12 mouse cellular contexts compared by ENCODE assay signal in genomic region chr13:48314500-48314899, GRCm38 (mm10). TPM values are rescaled to one million over a fixed set of nuclear protein-coding genes. Genes with fewer than 3 reads are reported as not detected.
DNase-seq lines count a peak whose midpoint lies in the region; ATAC-seq and TF ChIP-seq lines count a peak whose summit lies in the region.
"Had no signal": no experiment of that assay in that cellular context is flagged by ENCODE, and none has a peak within 500 bp of the region (broad histone marks: within the 10 kb centered on the region; RNA-seq: fewer than 3 reads in every experiment).

No protein-coding gene starts in this region.

- no peaks in the 10 kb centered on the region for H3K4me1 ChIP-seq in intestine, embryonic 15.5 days (replicated peaks)
- H3K4me1 ChIP-seq in intestine, postnatal 0 days (replicated peaks; ENCODE audit: control insufficient read depth, insufficient read depth, low read length), result no peaks in the 10 kb centered on the region
- peaks cover 9% of the 10 kb centered on the region; the same call in 1 of the 2 replicates for H3K4me1 ChIP-seq in forebrain, embryonic 16.5 days (replicated peaks; ENCODE audit: control insufficient read depth, insufficient read depth, low read length)

- peak; percentile 80 for ATAC-seq in intestine, embryonic 15.5 days
- ATAC-seq in intestine, postnatal 0 days, result no peak
- no peak for ATAC-seq in forebrain, embryonic 16.5 days
- ATAC-seq: liver, embryonic 12.5 days had no signal

- no peak for TF ChIP-seq CTCF in intestine, postnatal 0 days (IDR thresholded peaks at IDR 0.05; ENCODE audit: low read depth)

- H3K36me3 ChIP-seq in intestine, embryonic 15.5 days, result no peaks in the 10 kb centered on the region
- H3K36me3 ChIP-seq in intestine, postnatal 0 days (ENCODE audit: control insufficient read depth, insufficient read depth), result no peaks in the 10 kb centered on the region
- H3K36me3 ChIP-seq in forebrain, embryonic 16.5 days (ENCODE audit: control insufficient read depth, insufficient read depth), result no peaks in the 10 kb centered on the region
- H3K36me3 ChIP-seq: liver, embryonic 12.5 days; neural tube, embryonic 13.5 days had no signal

- no peak overlapping the region for H3K27ac ChIP-seq in intestine, embryonic 15.5 days
- no peak overlapping the region for H3K27ac ChIP-seq in intestine, postnatal 0 days (ENCODE audit: low read depth, low read length)
- no peak overlapping the region for H3K27ac ChIP-seq in forebrain, embryonic 16.5 days (ENCODE audit: low read length)
- H3K27ac ChIP-seq: heart, adult 2 months; liver, embryonic 12.5 days; neural tube, embryonic 13.5 days had no signal

- no peak overlapping the region for H3K9ac ChIP-seq in intestine, embryonic 15.5 days
- no peak overlapping the region for H3K9ac ChIP-seq in intestine, postnatal 0 days (ENCODE audit: low read depth, low read length)
- no peak overlapping the region for H3K9ac ChIP-seq in forebrain, embryonic 16.5 days (replicated peaks; ENCODE audit: low read depth, low read length)
- H3K9ac ChIP-seq: liver, embryonic 12.5 days; neural tube, embryonic 13.5 days had no signal

- H3K9me3 ChIP-seq in intestine, embryonic 15.5 days, result no peaks in the 10 kb centered on the region
- H3K9me3 ChIP-seq in intestine, postnatal 0 days (ENCODE audit: control insufficient read depth), result no peaks in the 10 kb centered on the region
- H3K9me3 ChIP-seq in forebrain, embryonic 16.5 days (ENCODE audit: control insufficient read depth, low read length), result peaks cover 2% of the 10 kb centered on the region; the same call in 1 of the 2 replicates
- H3K9me3 ChIP-seq: liver, embryonic 12.5 days; neural tube, embryonic 13.5 days had no signal

- no peak overlapping the region for H3K4me3 ChIP-seq in intestine, embryonic 15.5 days (replicated peaks)
- H3K4me3 ChIP-seq in intestine, postnatal 0 days (ENCODE audit: low read depth, low read length), result no peak overlapping the region
- H3K4me3 ChIP-seq in forebrain, embryonic 16.5 days (replicated peaks; ENCODE audit: low read length), result no peak overlapping the region
- H3K4me3 ChIP-seq: heart, adult 2 months; liver, embryonic 12.5 days; neural tube, embryonic 13.5 days had no signal

- 35% methylated on average over 7 of the region's 7 CpGs for WGBS in intestine, embryonic 15.5 days
- WGBS in intestine, postnatal 0 days, result 20% methylated on average over 7 of the region's 7 CpGs
- 86% methylated on average over 7 of the region's 7 CpGs for WGBS in forebrain, embryonic 16.5 days

- H3K4me2 ChIP-seq in intestine, embryonic 15.5 days (replicated peaks), result no peak overlapping the region
- no peak overlapping the region for H3K4me2 ChIP-seq in intestine, postnatal 0 days (replicated peaks; ENCODE audit: low read depth)
- H3K4me2 ChIP-seq in forebrain, embryonic 16.5 days (ENCODE audit: low read length), result no peak overlapping the region
- H3K4me2 ChIP-seq: liver, embryonic 12.5 days; neural tube, embryonic 13.5 days had no signal

- peak; percentile 82 for DNase-seq in 416B (ENCODE audit: low read depth)
- peak; percentile 81 for DNase-seq in NIH3T3 (ENCODE audit: low read depth)
- DNase-seq in kidney, postnatal 14 days, result peak; percentile 14
- no peak for DNase-seq in layer of hippocampus, adult 9-11 months
- DNase-seq in natural killer cell, adult 2 months (ENCODE audit: low spot score in 2 of 2), result no peak
- DNase-seq: cerebellum, postnatal 36 days had no signal

- H3K27me3 ChIP-seq in intestine, embryonic 15.5 days (replicated peaks), result no peaks in the 10 kb centered on the region
- no peaks in the 10 kb centered on the region for H3K27me3 ChIP-seq in intestine, postnatal 0 days (replicated peaks; ENCODE audit: control insufficient read depth, insufficient read depth, low read length)
- no peaks in the 10 kb centered on the region; the same call in 1 of the 2 replicates for H3K27me3 ChIP-seq in forebrain, embryonic 16.5 days (replicated peaks; ENCODE audit: control insufficient read depth, insufficient read depth, low read length)
- H3K27me3 ChIP-seq: liver, embryonic 12.5 days; neural tube, embryonic 13.5 days had no signal

RNA-seq across cellular contexts. Expression of gene Id4, which starts 53.5 kb away (rescaled TPM):
- polyA plus RNA-seq in intestine, embryonic 15.5 days (2015; fragmentation: Nextera tagmentation; extraction: Ambion mirVana), result 16.3 and 16.9 TPM in 2 replicates
- polyA plus RNA-seq in intestine, postnatal 0 days (2015; fragmentation: Nextera tagmentation; extraction: Ambion mirVana), result 10.1 and 12.6 TPM in 2 replicates
- polyA plus RNA-seq in forebrain, embryonic 16.5 days (2015; fragmentation: Nextera tagmentation; extraction: Ambion mirVana), result 72.7 and 77.9 TPM in 2 replicates

Comparison
In these comparisons a context has a peak if more than half of its experiments do, and no peak if none do; other contexts are left out.
1. DNase-seq: peak in 416B (single experiment), NIH3T3 (single experiment) and kidney, postnatal 14 days (single experiment); none in layer of hippocampus, adult 9-11 months (single experiment) and natural killer cell, adult 2 months (0 of 2).